Mouse (Mus musculus) intestine, postnatal 0 days (tissue): ENCODE data around the gene Ano3. TPM values are rescaled to one million over a fixed set of nuclear protein-coding genes. Genes with fewer than 3 reads are reported as not detected.

Experiments
- ATAC-seq: fragments of 200-750 bp; cut with Nextera tagmentation; 2 replicates; pipeline ENCODE4 v1.8.0; 2017; ENCODE audit warnings: mild to moderate bottlenecking, moderate TSS enrichment, moderate library complexity
- H3K27ac ChIP-seq: fragments of 300-500 bp; sonication (generic); 2 replicates; pipeline ENCODE4 v1.5.1; 2014; ENCODE audit warnings: mild to moderate bottlenecking, low read depth, low read length, moderate library complexity
- H3K27me3 ChIP-seq: fragments of 300-500 bp; sonication (generic); replicated peaks from 2 replicates; pipeline ENCODE4 v1.6.1; 2014; ENCODE audit warnings: low read length, mixed read lengths; ENCODE audit not compliant: control insufficient read depth, insufficient read depth
- H3K36me3 ChIP-seq: fragments of 300-500 bp; sonication (generic); 2 replicates; pipeline ENCODE4 v1.6.1; 2014; ENCODE audit warnings: mild to moderate bottlenecking, moderate library complexity; ENCODE audit not compliant: control insufficient read depth, insufficient read depth
- H3K4me1 ChIP-seq: fragments of 300-500 bp; sonication (generic); replicated peaks from 2 replicates; pipeline ENCODE4 v1.6.1; 2014; ENCODE audit warnings: antibody characterized with exemption, low read length, mixed read lengths; ENCODE audit not compliant: control insufficient read depth, insufficient read depth
- H3K4me2 ChIP-seq: fragments of 300-500 bp; sonication (generic); replicated peaks from 2 replicates; pipeline ENCODE4 v1.6.1; 2014; ENCODE audit warnings: low read depth, mild to moderate bottlenecking, moderate library complexity
- H3K4me3 ChIP-seq: fragments of 300-500 bp; sonication (generic); 2 replicates; pipeline ENCODE4 v1.5.1; 2014; ENCODE audit warnings: low read depth, low read length
- H3K9ac ChIP-seq: fragments of 300-500 bp; sonication (generic); 2 replicates; pipeline ENCODE4 v1.6.1; 2014; ENCODE audit warnings: mild to moderate bottlenecking, low read depth, low read length
- H3K9me3 ChIP-seq: fragments of 300-500 bp; sonication (generic); 2 replicates; pipeline ENCODE4 v1.6.1; 2016; ENCODE audit warnings: mixed run types; ENCODE audit not compliant: control insufficient read depth
- CTCF ChIP-seq: sonication (generic); IDR thresholded peaks from 2 replicates; pipeline ENCODE4 v1.5.1; 2016; ENCODE audit warnings: low read depth, mild to moderate bottlenecking, control low read depth, antibody characterized with exemption, moderate library complexity
- WGBS: fragments of 180-500 bp; shearing (Covaris S2); extraction: QIAGEN DNeasy Blood & Tissue Kit; methylation state at CpG from one replicate; pipeline ENCODE4 v1.1.7; 2014; 5-methylcytosine and 5-hydroxymethylcytosine counted together
- polyA plus RNA-seq: library from polyadenylated mRNA; unstranded; fragments of >200 nt; fragmentation: Nextera tagmentation; extraction: Ambion mirVana; gene quantifications from 2 replicates; pipeline ENCODE4 v1.2.1, GENCODE M21; 2015

Gene Ano3
- polyA plus RNA-seq, 1 experiment from 2014 or later, result 0.01 TPM

GRCm38 (mm10) chr2:110663329-110663728 lies 287.4 kb downstream of the Ano3 start:
- H3K9ac ChIP-seq, result no peak overlapping the region
- peak; percentile 65 for TF ChIP-seq CTCF
- no peaks in the 10 kb centered on the region for H3K9me3 ChIP-seq
- 43% methylated on average over 4 of the region's 4 CpGs for WGBS
- no peak for ATAC-seq
- H3K27me3 ChIP-seq, result no peaks in the 10 kb centered on the region
- H3K4me3 ChIP-seq, result no peak overlapping the region
- H3K27ac ChIP-seq, result no peak overlapping the region
- no peak overlapping the region for H3K4me2 ChIP-seq
- no peaks in the 10 kb centered on the region for H3K4me1 ChIP-seq
- H3K36me3 ChIP-seq, result no peaks in the 10 kb centered on the region

- Histone ChIP-seq H3K4me3 (no peak overlapping the region), H3K4me1 (no peaks in the 10 kb centered on the region), H3K36me3 (no peaks in the 10 kb centered on the region), H3K27me3 (no peaks in the 10 kb centered on the region), H3K9ac (no peak overlapping the region), H3K27ac (no peak overlapping the region), H3K4me2 (no peak overlapping the region), H3K9me3 (no peaks in the 10 kb centered on the region)
- TF ChIP-seq CTCF, result no peak
- ATAC-seq, result no peak
These were observed 305.9 kb downstream of the Ano3 start for GRCm38 (mm10) chr2:110644846-110645245.

- no peaks in the 10 kb centered on the region for H3K27me3 ChIP-seq
- ATAC-seq, result no peak
- WGBS, result 59% methylated on average over 1 of the region's 1 CpGs
- no peak for TF ChIP-seq CTCF
- H3K4me3 ChIP-seq, result no peak overlapping the region
- H3K9me3 ChIP-seq, result no peaks in the 10 kb centered on the region
- H3K4me1 ChIP-seq, result no peaks in the 10 kb centered on the region
- no peak overlapping the region for H3K9ac ChIP-seq
- no peak overlapping the region for H3K27ac ChIP-seq
- H3K36me3 ChIP-seq, result no peaks in the 10 kb centered on the region
- no peak overlapping the region for H3K4me2 ChIP-seq
These were observed 306.4 kb downstream of the Ano3 start for GRCm38 (mm10) chr2:110644358-110644757.

Other genes with a start within 250 kb of the Ano3 start
- gene Muc15, start 229.6 kb downstream of the Ano3 start, polyA plus RNA-seq, result not detected in 2 replicates
- not detected in 2 replicates for gene Gm13941, start 155.1 kb upstream of the Ano3 start, polyA plus RNA-seq
- gene Gm15130, start 202.0 kb upstream of the Ano3 start, polyA plus RNA-seq, result not detected in 2 replicates